8 mouse cellular contexts compared by ENCODE assay signal in genomic region chr14:77008238-77008637, GRCm38 (mm10). TPM values are rescaled to one million over a fixed set of nuclear protein-coding genes. Genes with fewer than 3 reads are reported as not detected.
A peak's percentile ranks its signal among the peaks of the same experiment; 100 is the strongest.
DNase-seq lines count a peak whose midpoint lies in the region; ATAC-seq and TF ChIP-seq lines count a peak whose summit lies in the region.

No protein-coding gene starts in this region.

- no peak overlapping the region for H3K27ac ChIP-seq in hindbrain, embryonic 10.5 days
- H3K27ac ChIP-seq in hindbrain, embryonic 13.5 days: no peak overlapping the region
- no peak overlapping the region for H3K27ac ChIP-seq in hindbrain, postnatal 0 days

- H3K4me3 ChIP-seq in hindbrain, embryonic 10.5 days: no peak overlapping the region
- no peak overlapping the region for H3K4me3 ChIP-seq in hindbrain, embryonic 13.5 days
- no peak overlapping the region for H3K4me3 ChIP-seq in hindbrain, postnatal 0 days (ENCODE audit: low read length)

- no peak for ATAC-seq in hindbrain, embryonic 13.5 days (ENCODE audit: low FRiP score)
- peak; percentile 82 for ATAC-seq in hindbrain, postnatal 0 days

- WGBS in hindbrain, embryonic 10.5 days: 21% methylated on average over 3 of the region's 3 CpGs
- 22% methylated on average over 3 of the region's 3 CpGs for WGBS in hindbrain, embryonic 13.5 days
- WGBS in hindbrain, postnatal 0 days: 16% methylated on average over 3 of the region's 3 CpGs

- no peak overlapping the region for H3K4me2 ChIP-seq in hindbrain, embryonic 13.5 days
- no peak overlapping the region for H3K4me2 ChIP-seq in hindbrain, postnatal 0 days (ENCODE audit: low read depth, low read length)

- H3K36me3 ChIP-seq in hindbrain, embryonic 10.5 days: no peaks in the 10 kb centered on the region
- H3K36me3 ChIP-seq in hindbrain, embryonic 13.5 days: no peaks in the 10 kb centered on the region
- H3K36me3 ChIP-seq in hindbrain, postnatal 0 days (ENCODE audit: insufficient read depth, low read length): no peaks in the 10 kb centered on the region

- no peak overlapping the region for H3K9ac ChIP-seq in hindbrain, embryonic 13.5 days
- H3K9ac ChIP-seq in hindbrain, postnatal 0 days (replicated peaks; ENCODE audit: low read length): no peak overlapping the region

- DNase-seq in hindbrain, embryonic 10.5 days (ENCODE audit: low spot score): peak; percentile 64
- DNase-seq in cerebellum, adult 9-10 months: peak; percentile 75
- DNase-seq in frontal cortex, postnatal 14 days (ENCODE audit: low spot score in 2 of 2): peak; percentile 41 to 51
- peak; percentile 91 for DNase-seq in hindbrain, postnatal 0 days (ENCODE audit: low spot score)
- DNase-seq in layer of hippocampus, postnatal 25 days (ENCODE audit: extremely low spot score in 1 of 2, low spot score in 1 of 2): peak; percentile 33 to 71
- DNase-seq in lung, postnatal 4 days: peak; percentile 66 to 83
- DNase-seq in right cerebral cortex, postnatal 25 days: peak; percentile 61

- peaks cover 19% of the 10 kb centered on the region; the same call in 1 of the 2 replicates for H3K4me1 ChIP-seq in hindbrain, embryonic 10.5 days (replicated peaks)
- H3K4me1 ChIP-seq in hindbrain, embryonic 13.5 days (replicated peaks): peaks cover 12% of the 10 kb centered on the region
- no peaks in the 10 kb centered on the region; the same call in 1 of the 2 replicates for H3K4me1 ChIP-seq in hindbrain, postnatal 0 days (ENCODE audit: insufficient read depth, low read length)

- H3K9me3 ChIP-seq in hindbrain, embryonic 10.5 days: no peaks in the 10 kb centered on the region
- no peaks in the 10 kb centered on the region for H3K9me3 ChIP-seq in hindbrain, embryonic 13.5 days
- H3K9me3 ChIP-seq in hindbrain, postnatal 0 days (ENCODE audit: low read length): no peaks in the 10 kb centered on the region

- TF ChIP-seq CTCF in hindbrain, postnatal 0 days (IDR thresholded peaks at IDR 0.05; ENCODE audit: low read depth): peak; percentile 86

- H3K27me3 ChIP-seq in hindbrain, embryonic 10.5 days (ENCODE audit: insufficient read depth, poor library complexity, severe bottlenecking): no peaks in the 10 kb centered on the region
- no peaks in the 10 kb centered on the region for H3K27me3 ChIP-seq in hindbrain, embryonic 13.5 days
- no peaks in the 10 kb centered on the region for H3K27me3 ChIP-seq in hindbrain, postnatal 0 days (ENCODE audit: insufficient read depth, low read length)

RNA-seq across cellular contexts. Expression of gene Ccdc122, which starts 28.3 kb away (rescaled TPM):
- 0.95 TPM in 2 replicates for polyA plus RNA-seq in hindbrain, embryonic 10.5 days (2016; fragmentation: Nextera tagmentation; extraction: Ambion mirVana)
- 0.70 and 0.88 TPM in 2 replicates for polyA plus RNA-seq in hindbrain, embryonic 13.5 days (2015; fragmentation: Nextera tagmentation; extraction: Ambion mirVana)
- 1.7 and 3.5 TPM in 2 replicates for total RNA-seq in hindbrain, postnatal 0 days (2014; rRNA removed)
- 2.6 and 2.8 TPM in 2 replicates for polyA plus RNA-seq in hindbrain, postnatal 0 days (2015; fragmentation: Nextera tagmentation; extraction: Ambion mirVana)
- 1 to 10 TPM; 1.0 to 1.3 TPM for total RNA-seq in layer of hippocampus, postnatal 25 days (2021)

RNA-seq across cellular contexts. Expression of gene Lacc1, which starts 28.5 kb away (rescaled TPM):
- 4.3 and 5.3 TPM in 2 replicates for polyA plus RNA-seq in hindbrain, embryonic 10.5 days (2016; fragmentation: Nextera tagmentation; extraction: Ambion mirVana)
- polyA plus RNA-seq in hindbrain, embryonic 13.5 days (2015; fragmentation: Nextera tagmentation; extraction: Ambion mirVana): 2.5 and 3.8 TPM in 2 replicates
- total RNA-seq in hindbrain, postnatal 0 days (2014; rRNA removed): 1.5 and 3.6 TPM in 2 replicates
- polyA plus RNA-seq in hindbrain, postnatal 0 days (2015; fragmentation: Nextera tagmentation; extraction: Ambion mirVana): 3.2 and 3.4 TPM in 2 replicates
- total RNA-seq in layer of hippocampus, postnatal 25 days (2021): 1 to 10 TPM; 3.0 to 4.9 TPM
